Mouse (Mus musculus) adrenal gland, postnatal 25 days (tissue): ENCODE data around the gene Scrt2. TPM values are rescaled to one million over a fixed set of nuclear protein-coding genes. Genes with fewer than 3 reads are reported as not detected.

ENCODE experiments used
- DNase-seq: peaks from one replicate; pipeline ENCODE4 v3.0.0; 2021; ENCODE audit warnings: mixed read lengths
- total RNA-seq: library from RNA; stranded (reverse); gene quantifications from 2 replicates; pipeline ENCODE4 v1.2.3, GENCODE M21; 2021

Gene Scrt2
- total RNA-seq, 1 experiment from 2014 or later = 0.36 TPM

GRCm38 (mm10) chr2:152144158-152144450 lies 62.8 kb downstream of the Scrt2 start:
- DNase-seq = no peak

- no peak for DNase-seq
These were observed 63.2 kb downstream of the Scrt2 start for GRCm38 (mm10) chr2:152144501-152144900.

Other genes with a start within 250 kb of the Scrt2 start
- gene Rspo4, start 238.6 kb upstream of the Scrt2 start, total RNA-seq = 0.24 TPM in 1 of 2 replicates, not detected in the other
- gene Angpt4, start 170.3 kb upstream of the Scrt2 start, total RNA-seq = not detected in 2 replicates
- gene Fam110a, start 101.3 kb upstream of the Scrt2 start, total RNA-seq = 8.8 and 12.7 TPM in 2 replicates
- 2.3 and 2.6 TPM in 2 replicates for gene Slc52a3, start 85.0 kb upstream of the Scrt2 start, total RNA-seq
- 131 and 337 TPM in 2 replicates for gene Srxn1, start 24.0 kb downstream of the Scrt2 start, total RNA-seq
- 3.6 and 5.0 TPM in 2 replicates for gene Tcf15, start 62.0 kb downstream of the Scrt2 start, total RNA-seq
- 107 and 109 TPM in 2 replicates for gene Csnk2a1, start 145.3 kb downstream of the Scrt2 start, total RNA-seq
- 117 and 119 TPM in 2 replicates for gene Tbc1d20, start 212.3 kb downstream of the Scrt2 start, total RNA-seq